Mouse (Mus musculus): ENCODE data around the gene Itpr2. TPM values are rescaled to one million over a fixed set of nuclear protein-coding genes. Genes with fewer than 3 reads are reported as not detected.

Gene Itpr2
- polyA plus RNA-seq, 1 experiment: 18.0 TPM

- H3K36me3 ChIP-seq (ENCODE audit: control insufficient read depth, insufficient read depth, low read length): no peaks in the 10 kb centered on the region
- H3K27me3 ChIP-seq (ENCODE audit: control insufficient read depth, insufficient read depth, low read length): no peaks in the 10 kb centered on the region
- 91% methylated on average over 1 of the region's 1 CpGs for WGBS
- no peak overlapping the region for H3K27ac ChIP-seq (ENCODE audit: insufficient read depth, low read length)
- no peak overlapping the region for H3K4me3 ChIP-seq (ENCODE audit: extremely low read depth, insufficient read depth, insufficient read length)
- no peaks in the 10 kb centered on the region for H3K4me1 ChIP-seq (ENCODE audit: control insufficient read depth, insufficient read depth, insufficient read length)
- TF ChIP-seq POLR2A (IDR thresholded peaks at IDR 0.05; ENCODE audit: low read depth, low read length): no peak
- no peak for TF ChIP-seq CTCF (IDR thresholded peaks at IDR 0.05; ENCODE audit: extremely low read depth, insufficient read depth, insufficient read length, insufficient replicate concordance)
- no peak for DNase-seq (ENCODE audit: low read depth in 1 of 2, low spot score in 2 of 2)
Observed at GRCm38 (mm10) chr6:146072842-146073241, 429.2 kb downstream of the Itpr2 start.

- DNase-seq (ENCODE audit: low read depth in 1 of 2, low spot score in 2 of 2): no peak
- TF ChIP-seq CTCF (IDR thresholded peaks at IDR 0.05; ENCODE audit: extremely low read depth, insufficient read depth, insufficient read length, insufficient replicate concordance) (no peak), POLR2A (IDR thresholded peaks at IDR 0.05; ENCODE audit: low read depth, low read length) (no peak)
- Histone ChIP-seq H3K4me1 (ENCODE audit: control insufficient read depth, insufficient read depth, insufficient read length) (no peaks in the 10 kb centered on the region), H3K36me3 (ENCODE audit: control insufficient read depth, insufficient read depth, low read length) (no peaks in the 10 kb centered on the region), H3K4me3 (ENCODE audit: extremely low read depth, insufficient read depth, insufficient read length) (no peak overlapping the region), H3K27me3 (ENCODE audit: control insufficient read depth, insufficient read depth, low read length) (no peaks in the 10 kb centered on the region), H3K27ac (ENCODE audit: insufficient read depth, low read length) (no peak overlapping the region)
- WGBS: 94% methylated on average over 1 of the region's 1 CpGs
Observed at GRCm38 (mm10) chr6:146071883-146072282, 430.1 kb downstream of the Itpr2 start.

Other genes starting within 250 kb of the Itpr2 start
- 58.6 and 72.9 TPM in 2 replicates for gene Fgfr1op2, start 75.0 kb upstream of the Itpr2 start, polyA plus RNA-seq (2012; rRNA removed)
- 10.2 and 11.3 TPM in 2 replicates for gene Ints13, start 75.6 kb upstream of the Itpr2 start, polyA plus RNA-seq (2012; rRNA removed)
- gene Med21, start 140.3 kb upstream of the Itpr2 start, polyA plus RNA-seq (2012; rRNA removed): 11.6 and 13.4 TPM in 2 replicates
- 8.5 and 9.2 TPM in 2 replicates for gene Tm7sf3, start 140.6 kb upstream of the Itpr2 start, polyA plus RNA-seq (2012; rRNA removed)
- gene Stk38l, start 222.8 kb upstream of the Itpr2 start, polyA plus RNA-seq (2012; rRNA removed): 1.2 and 1.4 TPM in 2 replicates